Mouse (Mus musculus): ENCODE measurements around the gene Acsm3. TPM values are rescaled to one million over a fixed set of nuclear protein-coding genes. Genes with fewer than 3 reads are reported as not detected.

Gene Acsm3
- polyA plus RNA-seq, 1 experiment from 2014 or later = 21.7 TPM

- no peak overlapping the region for H3K27ac ChIP-seq (ENCODE audit: low read depth)
- no peaks in the 10 kb centered on the region for H3K27me3 ChIP-seq (ENCODE audit: insufficient read depth, low read length)
- H3K9ac ChIP-seq (replicated peaks) = no peak overlapping the region
- H3K4me1 ChIP-seq (ENCODE audit: insufficient read depth) = no peaks in the 10 kb centered on the region
- no peak for DNase-seq
- 91% methylated on average over 5 of the region's 5 CpGs for WGBS (ENCODE audit: insufficient replicate concordance)
- H3K4me2 ChIP-seq (ENCODE audit: low read depth, low read length) = no peak overlapping the region
- ATAC-seq = no peak
- H3K4me3 ChIP-seq (ENCODE audit: low read depth, low read length) = no peak overlapping the region
- H3K36me3 ChIP-seq (replicated peaks; ENCODE audit: insufficient read depth, low read length) = peaks cover 16% of the 10 kb centered on the region
- H3K9me3 ChIP-seq (ENCODE audit: low read length) = no peaks in the 10 kb centered on the region
- no peak for TF ChIP-seq EP300 (IDR thresholded peaks at IDR 0.05; ENCODE audit: low read depth)
- no peak for TF ChIP-seq CTCF (IDR thresholded peaks at IDR 0.05; ENCODE audit: low read depth)
These were observed 46.7 kb downstream of the Acsm3 start for GRCm38 (mm10) chr7:119807396-119807795.

- Histone ChIP-seq H3K27me3 (ENCODE audit: insufficient read depth, low read length) (no peaks in the 10 kb centered on the region), H3K27ac (ENCODE audit: low read depth) (no peak overlapping the region), H3K9me3 (ENCODE audit: low read length) (no peaks in the 10 kb centered on the region), H3K9ac (replicated peaks) (no peak overlapping the region), H3K4me3 (ENCODE audit: low read depth, low read length) (no peak overlapping the region), H3K36me3 (replicated peaks; ENCODE audit: insufficient read depth, low read length) (peaks cover 16% of the 10 kb centered on the region), H3K4me1 (ENCODE audit: insufficient read depth) (no peaks in the 10 kb centered on the region), H3K4me2 (ENCODE audit: low read depth, low read length) (no peak overlapping the region)
- 87% methylated on average over 3 of the region's 3 CpGs for WGBS (ENCODE audit: insufficient replicate concordance)
- DNase-seq = no peak
- ATAC-seq = no peak
- TF ChIP-seq EP300 (IDR thresholded peaks at IDR 0.05; ENCODE audit: low read depth) = no peak
- TF ChIP-seq CTCF (IDR thresholded peaks at IDR 0.05; ENCODE audit: low read depth) = no peak
These were observed 48.0 kb downstream of the Acsm3 start for GRCm38 (mm10) chr7:119808723-119809122.

- ATAC-seq = no peak
- no peaks in the 10 kb centered on the region; the same call in 1 of the 2 replicates for H3K36me3 ChIP-seq (replicated peaks; ENCODE audit: insufficient read depth, low read length)
These were observed 74.6 kb downstream of the Acsm3 start for GRCm38 (mm10) chr7:119835371-119835770.

DNA sequence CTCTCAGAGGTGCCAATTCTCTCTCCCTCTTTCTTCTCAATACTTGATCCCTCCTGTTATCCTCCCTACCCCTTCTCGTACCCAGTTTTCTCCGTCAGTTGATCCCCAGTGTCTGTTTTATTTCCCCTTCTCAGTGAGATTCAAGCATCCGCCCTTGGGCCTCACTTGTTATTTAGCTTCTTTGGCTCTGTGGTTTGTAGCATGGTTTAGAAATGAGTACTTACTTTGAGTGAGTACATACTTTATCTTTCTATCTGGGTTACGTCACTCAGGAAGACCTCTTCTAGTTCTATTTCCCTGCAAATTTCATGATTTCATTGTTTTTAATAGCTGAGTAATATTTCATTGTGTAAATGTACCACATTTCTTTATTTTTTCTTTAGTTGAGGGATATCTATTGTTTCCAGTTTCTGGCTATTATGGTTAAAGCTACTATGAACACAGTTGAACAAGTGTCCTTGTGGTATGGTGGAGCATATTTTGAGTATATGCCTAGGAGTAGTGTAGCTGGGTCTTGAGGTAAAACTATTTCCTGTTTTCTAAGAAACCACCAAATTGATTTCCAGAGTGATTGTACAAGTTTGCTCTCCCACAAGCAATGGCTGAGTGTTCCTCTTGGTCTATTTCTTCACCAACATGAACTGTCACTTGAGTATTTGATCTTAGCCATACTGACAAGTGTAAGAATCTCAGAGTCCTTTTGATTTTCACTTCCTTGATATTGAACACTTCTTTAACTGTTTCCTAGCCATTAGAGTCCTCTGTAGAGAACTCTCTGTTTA lies 75.5 kb downstream of the Acsm3 start:
- no peak for DNase-seq

More at GRCm38 (mm10) chr7:119835371-119835770, 74.6 kb downstream of the Acsm3 start:
- no peaks in the 10 kb centered on the region for H3K9me3 ChIP-seq (ENCODE audit: low read length)
- no peaks in the 10 kb centered on the region for H3K27me3 ChIP-seq (ENCODE audit: insufficient read depth, low read length)
- TF ChIP-seq EP300 (IDR thresholded peaks at IDR 0.05; ENCODE audit: low read depth) (no peak), CTCF (IDR thresholded peaks at IDR 0.05; ENCODE audit: low read depth) (no peak)
- no peak for DNase-seq
- no peak overlapping the region for H3K27ac ChIP-seq (ENCODE audit: low read depth)
- no peak overlapping the region for H3K4me2 ChIP-seq (ENCODE audit: low read depth, low read length)
- no peaks in the 10 kb centered on the region for H3K4me1 ChIP-seq (ENCODE audit: insufficient read depth)
- no peak overlapping the region for H3K9ac ChIP-seq (replicated peaks)
- 88% methylated on average over 1 of the region's 1 CpGs for WGBS (ENCODE audit: insufficient replicate concordance)
- H3K4me3 ChIP-seq (ENCODE audit: low read depth, low read length) = no peak overlapping the region

More for the DNA sequence above, 75.5 kb downstream of the Acsm3 start:
- no peak overlapping the region for H3K4me3 ChIP-seq (ENCODE audit: low read depth, low read length)
- no peaks in the 10 kb centered on the region for H3K9me3 ChIP-seq (ENCODE audit: low read length)
- no peak for ATAC-seq
- no peak overlapping the region for H3K27ac ChIP-seq (ENCODE audit: low read depth)
- H3K4me1 ChIP-seq (ENCODE audit: insufficient read depth) = no peaks in the 10 kb centered on the region
- H3K9ac ChIP-seq (replicated peaks) = no peak overlapping the region
- no peaks in the 10 kb centered on the region; the same call in 1 of the 2 replicates for H3K36me3 ChIP-seq (replicated peaks; ENCODE audit: insufficient read depth, low read length)
- no peaks in the 10 kb centered on the region for H3K27me3 ChIP-seq (ENCODE audit: insufficient read depth, low read length)
- no peak for TF ChIP-seq EP300 (IDR thresholded peaks at IDR 0.05; ENCODE audit: low read depth)
- no peak for TF ChIP-seq CTCF (IDR thresholded peaks at IDR 0.05; ENCODE audit: low read depth)
- 72% methylated on average over 4 of the region's 4 CpGs for WGBS (ENCODE audit: insufficient replicate concordance)
- H3K4me2 ChIP-seq (ENCODE audit: low read depth, low read length) = no peak overlapping the region

Other genes with a start within 250 kb of the Acsm3 start
- gene Acsm5, start 241.5 kb upstream of the Acsm3 start, polyA plus RNA-seq (2015; fragmentation: Nextera tagmentation; extraction: Ambion mirVana) = 2.2 and 2.5 TPM in 2 replicates
- gene Pdilt, start 237.4 kb upstream of the Acsm3 start, polyA plus RNA-seq (2015; fragmentation: Nextera tagmentation; extraction: Ambion mirVana) = 0.06 and 0.14 TPM in 2 replicates
- gene Acsm2, start 206.6 kb upstream of the Acsm3 start, polyA plus RNA-seq (2015; fragmentation: Nextera tagmentation; extraction: Ambion mirVana) = 0.15 TPM in 1 of 2 replicates, not detected in the other
- gene Acsm1, start 153.9 kb upstream of the Acsm3 start, polyA plus RNA-seq (2015; fragmentation: Nextera tagmentation; extraction: Ambion mirVana) = 74.6 and 77.9 TPM in 2 replicates
- gene Acsm4, start 70.9 kb upstream of the Acsm3 start, polyA plus RNA-seq (2015; fragmentation: Nextera tagmentation; extraction: Ambion mirVana) = not detected in 2 replicates
- gene Thumpd1, start 40.1 kb upstream of the Acsm3 start, polyA plus RNA-seq (2015; fragmentation: Nextera tagmentation; extraction: Ambion mirVana) = 18.2 and 19.3 TPM in 2 replicates
- gene Rexo5, start 33.1 kb downstream of the Acsm3 start, polyA plus RNA-seq (2015; fragmentation: Nextera tagmentation; extraction: Ambion mirVana) = 3.1 and 5.1 TPM in 2 replicates
- gene Eri2, start 33.1 kb downstream of the Acsm3 start, polyA plus RNA-seq (2015; fragmentation: Nextera tagmentation; extraction: Ambion mirVana) = 5.2 and 6.5 TPM in 2 replicates
- 4.5 TPM in 2 replicates for gene Lyrm1, start 134.9 kb downstream of the Acsm3 start, polyA plus RNA-seq (2015; fragmentation: Nextera tagmentation; extraction: Ambion mirVana)
- 3.4 and 3.8 TPM in 2 replicates for gene Dcun1d3, start 135.4 kb downstream of the Acsm3 start, polyA plus RNA-seq (2015; fragmentation: Nextera tagmentation; extraction: Ambion mirVana)

Measured in liver, postnatal 0 days (tissue).